Comparison of ENCODE assay signal across 16 mouse cellular contexts in the genomic region with DNA sequence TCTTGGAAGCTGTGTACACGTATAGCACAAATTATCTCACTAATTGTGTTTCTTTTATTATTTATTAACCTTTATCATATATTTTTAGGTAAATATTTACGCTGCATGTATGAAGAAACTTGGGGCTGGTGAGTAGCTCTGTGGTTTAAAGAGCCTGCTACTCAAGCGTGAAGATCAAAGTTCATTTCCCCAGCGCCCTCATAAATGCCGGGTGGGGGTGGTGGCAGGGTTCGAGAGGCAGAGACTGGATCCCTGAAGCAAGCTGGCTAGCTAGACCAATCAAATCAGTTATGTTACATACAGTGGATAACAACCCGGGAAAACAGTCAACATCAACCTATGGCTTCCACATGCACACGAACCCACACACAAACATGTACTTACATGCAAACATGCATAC.
"Had no signal": no experiment of that assay in that cellular context is flagged by ENCODE, and none has a peak within 500 bp of the region (broad histone marks: within the 10 kb centered on the region; RNA-seq: fewer than 3 reads in every experiment).

No protein-coding gene starts in this region.

- DNase-seq: liver, embryonic 13.5 days; liver, postnatal 0 days; lung, postnatal 14 days; retina, postnatal 1 day; right cerebral cortex, postnatal 14 days; thymus, adult 2 months; thymus, postnatal 25 days had no signal

- H3K36me3 ChIP-seq: limb, embryonic 10.5 days; liver, embryonic 13.5 days; lung, embryonic 15.5 days; midbrain, embryonic 10.5 days; neural tube, embryonic 13.5 days; stomach, embryonic 15.5 days had no signal

- H3K27ac ChIP-seq: left cerebral cortex, adult 2 months; limb, embryonic 10.5 days; liver, embryonic 13.5 days; lung, embryonic 15.5 days; midbrain, embryonic 10.5 days; neural tube, embryonic 13.5 days; stomach, embryonic 15.5 days had no signal

- H3K9ac ChIP-seq: liver, embryonic 13.5 days; liver, postnatal 0 days; lung, embryonic 15.5 days; neural tube, embryonic 13.5 days; stomach, embryonic 15.5 days had no signal

- H3K9me3 ChIP-seq: limb, embryonic 10.5 days; liver, embryonic 13.5 days; lung, embryonic 15.5 days; midbrain, embryonic 10.5 days; neural tube, embryonic 13.5 days; stomach, embryonic 15.5 days had no signal

- H3K4me3 ChIP-seq: left cerebral cortex, adult 2 months; limb, embryonic 10.5 days; liver, embryonic 13.5 days; lung, embryonic 15.5 days; midbrain, embryonic 10.5 days; neural tube, embryonic 13.5 days; stomach, embryonic 15.5 days had no signal

- ATAC-seq: hindbrain, embryonic 16.5 days; inflammation-experienced regulatory T-cells, adult 6 months; liver, postnatal 0 days; midbrain, embryonic 16.5 days had no signal

- H3K4me2 ChIP-seq: liver, embryonic 13.5 days; lung, embryonic 15.5 days; neural tube, embryonic 13.5 days; stomach, embryonic 15.5 days had no signal

- H3K4me1 ChIP-seq: stomach, embryonic 15.5 days had no signal

- H3K27me3 ChIP-seq: liver, embryonic 13.5 days; lung, embryonic 15.5 days; neural tube, embryonic 13.5 days; stomach, embryonic 15.5 days had no signal
